Mouse (Mus musculus): Measurements from ENCODE around the gene Trim67.

The Trim67 gene

DNA sequence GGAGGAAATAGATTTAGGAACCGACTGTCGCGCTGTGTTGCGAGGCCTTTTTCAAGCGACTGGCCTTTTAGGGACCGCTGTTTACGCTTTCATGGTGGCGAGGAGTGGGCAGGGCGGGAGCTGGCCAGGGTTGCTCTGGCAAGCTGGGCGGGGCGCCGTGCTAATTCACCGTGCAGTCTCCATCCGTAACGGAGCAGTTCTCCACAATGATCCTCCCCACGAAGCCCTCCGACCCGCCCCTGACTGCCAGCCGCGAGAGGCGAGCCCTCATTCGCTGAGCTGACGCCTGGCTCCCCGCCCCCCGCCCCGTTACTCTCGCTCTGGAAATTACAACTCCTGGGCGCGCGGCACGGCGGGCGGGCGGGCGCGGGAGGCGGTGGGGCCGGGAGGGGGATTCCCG, at the start of gene Trim67:
Trim67 (plus strand) TSS at position 385 of the 400 bp plus-strand sequence.
- in situ Hi-C loops (cut with MboI, MseI) = no loop called here

DNA sequence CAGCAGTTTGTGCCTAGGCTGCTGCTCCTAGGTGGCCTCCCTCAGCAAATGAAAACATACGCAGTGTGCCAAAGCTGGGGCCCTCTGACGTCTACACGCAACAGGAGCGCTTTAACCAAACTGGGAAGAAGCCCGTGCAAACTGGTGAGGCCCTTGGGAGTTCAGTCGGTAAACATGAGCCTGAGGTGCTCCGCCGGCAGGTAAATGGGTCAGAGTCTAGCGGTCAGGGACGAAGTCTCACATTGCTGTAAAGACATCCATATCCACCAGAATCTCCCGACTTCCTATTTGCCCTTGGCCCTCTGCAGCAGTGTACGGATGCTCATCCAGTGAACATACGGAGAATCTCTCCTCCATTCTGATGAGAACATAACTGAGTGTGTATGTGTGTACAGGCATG, 46.2 kb upstream of the Trim67 start:
- in situ Hi-C loops (cut with MboI, MseI) = no loop called here

DNA sequence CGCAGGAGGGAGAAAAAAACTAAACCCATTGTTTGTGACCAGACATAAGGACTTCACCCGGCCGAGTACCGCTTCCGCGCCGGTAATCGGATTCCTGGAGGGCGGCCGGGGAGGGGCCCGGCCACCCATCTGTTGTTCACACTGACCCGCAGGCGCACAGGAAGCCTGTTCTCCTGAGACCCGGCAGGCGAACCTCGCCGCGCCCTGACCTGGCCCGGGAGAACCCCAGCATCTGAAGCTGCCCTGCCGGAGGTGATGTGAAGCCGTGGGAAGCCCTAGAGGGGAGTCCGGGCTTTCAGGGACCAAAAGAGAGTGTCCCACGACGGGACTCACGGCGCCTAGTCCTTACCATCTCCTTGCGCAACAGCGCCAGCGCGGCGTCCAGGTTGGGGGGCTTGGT, 41.7 kb upstream of the Trim67 start:
- in situ Hi-C loops (cut with MboI, MseI) = no loop called here

DNA sequence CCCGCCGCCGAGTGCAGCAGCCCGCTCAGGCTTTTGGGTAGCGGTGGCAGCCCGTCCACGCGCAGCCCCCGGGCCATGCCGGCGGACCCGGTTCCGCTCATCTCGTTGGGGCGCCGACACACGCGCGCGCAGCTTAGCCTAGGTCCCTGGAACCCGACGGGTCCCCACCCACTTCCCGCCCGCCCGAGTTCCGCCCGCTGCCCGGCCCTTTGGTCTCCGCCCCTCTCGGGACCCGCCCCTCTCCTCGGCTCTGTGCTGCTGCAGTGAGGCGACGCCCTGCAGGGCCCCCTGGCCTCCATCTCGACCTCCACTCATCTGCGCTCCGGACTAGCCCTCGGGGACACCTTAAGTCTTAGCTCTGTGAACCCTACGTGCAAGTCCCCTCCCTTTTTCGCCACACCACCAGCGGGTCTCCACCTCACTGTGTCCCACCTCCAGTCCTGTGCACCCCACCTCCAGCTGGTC, 41.2 kb upstream of the Trim67 start, which contains the start of gene Fam89a:
Fam89a (minus strand) TSS at position 124 of the 465 bp plus-strand sequence.
- in situ Hi-C loops (cut with MboI, MseI) = no loop called here

DNA sequence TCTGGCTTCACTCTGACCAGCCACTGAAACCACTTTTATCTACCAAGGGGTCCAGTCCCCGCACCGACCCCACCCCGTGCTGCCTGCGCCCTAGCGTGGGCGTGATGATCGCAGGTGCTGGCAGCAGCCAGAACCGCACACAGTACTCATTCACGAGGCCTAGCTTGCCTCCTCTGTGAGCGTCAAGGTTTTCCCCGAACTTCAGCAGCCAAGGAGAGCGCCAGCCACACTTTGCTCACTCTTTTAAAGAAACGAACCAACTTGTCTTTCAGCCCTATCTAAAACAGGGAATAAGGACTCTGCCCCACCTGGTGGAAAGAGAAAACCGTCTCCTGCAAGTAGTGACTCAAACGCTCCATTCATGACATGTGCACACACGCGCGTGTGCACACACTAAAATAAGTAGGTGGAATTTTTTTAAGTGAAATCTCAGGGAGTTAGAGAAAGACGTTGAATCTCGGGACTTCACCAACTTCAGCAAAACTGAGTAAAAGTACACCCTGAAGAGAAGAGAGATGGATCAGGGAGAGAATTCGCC, 40.5 kb upstream of the Trim67 start:
- in situ Hi-C loops (cut with MboI, MseI) = no loop called here

DNA sequence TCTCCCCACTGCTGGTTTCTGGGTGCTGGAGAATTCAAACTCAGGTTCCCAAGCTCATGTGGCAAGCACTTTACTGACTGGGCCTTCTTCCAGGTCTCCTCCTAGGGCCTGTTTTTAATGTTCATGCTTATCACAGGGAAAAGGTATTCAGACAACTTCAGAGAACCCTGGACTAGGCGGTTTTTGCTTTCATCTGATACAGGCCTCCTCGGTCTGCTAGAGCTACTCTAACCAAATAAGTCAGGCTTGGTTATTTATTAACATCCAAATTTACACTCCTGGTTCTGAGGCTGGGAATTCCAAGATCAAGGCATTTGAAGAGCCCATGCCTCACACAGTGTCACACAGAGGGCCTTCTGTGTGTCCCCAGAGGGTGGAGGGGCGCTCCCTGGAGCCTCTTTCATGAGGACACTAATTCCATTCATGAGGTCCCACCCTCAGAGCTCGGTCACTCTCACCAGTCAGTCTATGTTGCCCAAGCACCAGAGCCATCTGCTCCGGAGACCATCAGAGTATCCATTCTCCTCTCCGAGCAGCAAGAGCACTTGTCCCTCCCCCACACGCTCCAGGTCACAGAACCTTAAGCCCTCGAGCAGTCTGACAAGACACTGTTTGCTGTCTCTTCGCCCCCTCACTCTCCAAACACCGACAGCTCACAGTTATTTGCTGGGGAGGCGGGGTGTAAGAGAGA, 38.6 kb upstream of the Trim67 start:
- in situ Hi-C loops (cut with MboI, MseI) = no loop called here

DNA sequence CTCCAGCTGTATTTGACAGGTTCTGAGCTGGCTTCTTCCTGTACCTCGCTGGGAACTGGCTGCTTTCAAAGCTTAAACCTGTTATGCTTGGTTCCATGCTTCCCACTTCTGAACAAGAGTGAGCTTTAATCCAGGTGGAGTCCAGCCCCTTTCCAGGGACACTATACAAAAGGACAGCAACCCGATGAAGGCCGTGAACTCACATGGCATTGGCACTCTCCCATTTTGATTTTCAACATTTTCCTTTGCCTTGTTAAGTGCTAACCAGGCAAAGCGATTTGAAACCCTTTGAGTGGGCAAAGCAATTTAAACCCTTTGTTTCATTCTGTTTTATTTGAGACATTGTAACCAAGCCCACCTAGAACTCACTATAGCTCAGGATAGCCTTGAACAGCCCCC, 38.1 kb upstream of the Trim67 start:
- in situ Hi-C loops (cut with MboI, MseI) = no loop called here

DNA sequence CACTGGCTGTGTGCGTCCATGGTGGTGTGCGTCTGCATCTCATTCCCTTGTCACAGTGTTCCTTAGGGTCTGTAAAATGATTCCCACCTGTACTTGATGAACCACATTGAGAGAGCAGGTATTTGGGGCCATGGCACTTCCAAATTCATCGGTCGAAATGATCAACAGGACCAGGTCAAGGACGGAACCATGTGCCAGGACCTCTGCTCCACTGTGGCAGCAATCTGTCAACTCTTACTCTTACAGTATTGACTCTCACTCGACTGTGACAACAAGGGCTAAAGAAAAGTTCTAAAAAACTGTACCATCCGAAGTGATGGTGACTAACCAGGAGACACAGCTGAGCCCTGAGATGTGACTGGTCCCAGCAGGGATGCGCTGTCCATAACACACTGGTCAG, 37.4 kb upstream of the Trim67 start:
- in situ Hi-C loops (cut with MboI, MseI) = no loop called here

DNA sequence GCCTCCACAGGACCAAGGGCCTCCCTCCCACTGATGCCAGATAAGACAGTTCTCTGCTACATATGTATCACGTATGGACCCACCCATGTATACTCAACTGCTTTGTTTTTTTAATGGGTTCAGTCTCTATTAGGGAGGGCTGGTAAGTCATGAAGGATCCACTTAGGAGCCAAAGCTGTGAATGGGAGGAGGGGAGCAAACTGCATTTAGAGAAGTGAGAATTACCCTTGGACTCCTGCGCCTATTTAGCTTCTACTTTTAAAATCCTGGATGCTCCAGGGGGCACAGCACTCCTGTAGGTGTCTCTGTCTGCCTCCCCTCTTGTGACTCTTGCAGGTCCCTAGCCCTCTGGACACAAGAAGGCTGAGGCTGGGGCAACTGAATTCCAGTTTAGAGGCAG, 36.7 kb upstream of the Trim67 start:
- in situ Hi-C loops (cut with MboI, MseI) = no loop called here

DNA sequence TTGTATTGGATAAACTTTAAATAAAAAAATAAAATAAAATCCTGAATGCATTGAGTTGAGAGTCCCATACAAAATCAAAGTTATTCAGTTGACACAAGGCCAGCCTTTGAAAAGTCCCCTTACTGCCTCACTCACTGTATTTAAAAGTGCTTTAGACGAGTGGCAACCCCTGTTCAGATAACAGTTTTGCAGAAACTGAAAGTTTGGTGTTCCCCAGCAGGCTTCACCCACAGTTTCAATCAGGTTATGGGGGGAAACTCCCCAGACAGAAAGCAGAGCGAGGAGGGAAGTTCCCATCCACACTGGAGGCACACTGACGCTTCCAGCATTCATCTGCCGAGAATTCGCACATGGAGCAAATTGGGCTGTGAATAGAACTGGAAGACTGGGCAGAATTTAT, 36.3 kb upstream of the Trim67 start:
- in situ Hi-C loops (cut with MboI, MseI) = no loop called here

DNA sequence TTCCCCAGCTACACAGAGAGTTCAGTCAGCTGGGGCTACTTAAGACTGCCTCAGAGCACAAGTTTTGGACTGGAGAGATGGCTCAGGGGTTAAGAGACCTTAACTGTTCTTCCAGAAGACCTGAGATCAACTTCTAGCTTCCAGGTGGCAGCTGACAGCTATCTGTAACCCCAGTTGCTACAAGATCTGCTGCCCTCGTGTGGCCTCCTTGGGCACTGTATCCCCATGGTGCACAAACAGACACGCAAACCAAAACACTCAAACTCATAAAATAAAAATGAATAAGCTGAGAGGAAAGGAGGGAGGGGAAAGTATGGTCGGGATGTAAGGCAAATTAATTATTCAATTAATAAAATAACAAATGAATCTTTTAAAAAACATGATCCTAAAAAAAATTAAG, 34.3 kb upstream of the Trim67 start:
- in situ Hi-C loops (cut with MboI, MseI) = no loop called here

DNA sequence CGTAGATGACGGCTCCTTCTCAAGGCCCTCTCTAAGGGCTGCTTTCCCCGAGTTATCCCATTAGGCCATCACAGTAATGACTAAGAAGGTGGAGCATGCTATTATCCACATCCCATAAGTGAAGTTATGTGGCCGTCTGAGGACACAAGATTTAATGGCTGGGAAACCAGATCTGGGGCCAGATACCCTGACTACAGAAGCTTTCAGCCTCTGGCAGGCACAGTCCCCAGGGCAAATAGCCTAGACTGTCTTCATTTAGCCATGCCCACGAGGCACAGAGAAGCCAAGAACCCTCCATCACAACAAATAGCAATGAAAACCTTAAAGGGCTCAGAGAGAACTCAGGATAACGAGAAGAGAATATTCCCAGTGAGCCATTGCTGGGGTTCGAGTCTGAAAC, 29.8 kb upstream of the Trim67 start:
- in situ Hi-C loops (cut with MboI, MseI) = no loop called here

DNA sequence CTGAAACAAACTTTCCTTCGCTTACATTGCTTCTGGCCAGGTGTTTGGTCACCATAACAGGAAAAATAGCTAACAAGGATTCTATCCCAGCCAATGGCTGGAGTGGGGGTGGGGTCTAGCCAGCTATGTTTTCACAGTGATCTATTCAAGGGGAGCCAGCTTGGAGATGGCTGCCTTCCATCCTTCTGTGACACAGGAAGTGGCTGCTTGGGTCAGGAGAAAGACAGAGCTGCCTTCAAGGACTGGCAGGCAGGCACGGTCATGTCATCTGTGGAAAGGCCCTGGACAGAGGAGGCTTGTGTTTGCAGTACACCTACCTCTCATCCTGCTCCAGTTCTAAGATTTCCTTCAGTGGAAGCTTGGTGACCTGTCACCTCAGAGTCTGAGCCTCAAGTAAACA, 20.5 kb upstream of the Trim67 start:
- in situ Hi-C loops (cut with MboI, MseI) = no loop called here

DNA sequence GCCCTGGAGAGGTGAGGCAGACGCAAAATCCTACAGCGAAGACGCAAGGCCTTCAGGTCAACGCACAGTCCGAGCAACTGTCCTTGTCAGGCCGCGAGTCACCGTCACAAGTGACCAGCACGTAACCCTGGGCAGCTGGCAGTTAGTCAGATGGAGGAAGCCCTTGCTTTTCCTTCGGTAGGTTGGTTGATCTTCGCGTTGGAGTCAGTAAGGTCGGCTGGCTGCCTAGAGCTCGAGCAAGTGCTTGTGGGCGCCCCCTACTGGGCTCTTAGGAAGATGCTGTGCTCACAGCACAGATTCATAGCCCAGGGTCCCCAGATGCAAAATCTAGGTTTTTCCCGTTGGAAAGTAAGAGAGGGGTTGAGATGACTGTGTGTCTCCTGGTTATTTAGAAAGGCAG, 17.2 kb upstream of the Trim67 start:
- in situ Hi-C loops (cut with MboI, MseI) = no loop called here

DNA sequence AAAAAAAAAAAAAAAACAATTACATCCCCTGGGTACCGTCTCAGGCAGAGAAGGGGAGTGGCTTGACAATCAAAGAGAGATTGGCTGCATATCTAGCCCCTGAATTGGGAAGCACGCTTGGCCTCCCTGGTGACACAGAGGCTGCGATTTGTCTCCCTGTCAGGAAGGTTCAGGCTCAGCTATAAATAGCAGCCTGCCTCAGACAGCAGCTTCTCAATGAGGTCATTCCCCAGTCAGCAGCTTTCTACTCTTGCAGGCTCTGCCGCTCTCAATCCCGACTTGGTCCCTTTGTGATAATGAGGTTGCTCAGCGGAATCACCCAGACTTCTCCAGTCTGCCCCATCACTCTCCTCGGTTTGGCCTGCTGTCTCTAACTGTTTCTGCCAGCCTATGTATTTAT, 12.7 kb upstream of the Trim67 start:
- in situ Hi-C loops (cut with MboI, MseI) = no loop called here

DNA sequence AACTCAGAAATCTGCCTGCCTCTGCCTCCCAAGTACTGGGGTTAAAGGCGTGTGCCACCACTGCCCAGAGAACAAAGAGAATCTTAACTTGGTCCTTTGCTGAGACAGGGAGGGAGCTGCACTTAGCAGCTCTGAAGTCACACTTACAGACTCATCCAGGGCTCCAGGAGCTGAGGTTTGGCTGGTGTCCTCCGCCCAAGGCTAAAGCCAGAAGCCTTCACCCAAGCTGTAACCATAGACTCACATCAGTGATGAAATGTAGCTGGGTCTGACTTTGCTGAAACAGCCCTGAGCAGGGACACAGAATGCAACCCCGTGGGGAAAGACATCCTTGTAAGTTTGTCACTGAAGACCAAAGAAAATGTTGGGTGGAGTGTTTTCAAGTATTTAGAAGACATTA, 10.5 kb upstream of the Trim67 start:
- in situ Hi-C loops (cut with MboI, MseI) = no loop called here

DNA sequence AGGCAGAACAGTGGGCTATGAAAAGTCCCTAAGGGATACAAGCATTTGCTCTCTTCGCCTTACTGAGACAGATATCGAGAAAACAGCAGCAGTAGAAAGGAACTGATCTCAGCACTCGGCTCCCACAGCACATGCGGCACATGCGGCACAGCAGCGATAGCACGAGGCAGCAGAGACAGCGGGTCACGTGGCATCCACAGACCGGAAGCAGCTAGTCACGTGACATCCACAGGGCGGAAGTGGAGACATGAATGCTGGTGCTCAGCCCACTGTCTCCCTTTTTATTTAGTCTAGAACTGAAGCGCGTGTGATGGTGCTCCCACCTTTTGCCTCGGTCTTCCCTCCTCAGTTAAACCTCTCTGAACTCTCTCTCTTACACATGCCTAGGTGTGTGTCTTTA, 9.7 kb upstream of the Trim67 start:
- in situ Hi-C loops (cut with MboI, MseI) = no loop called here

DNA sequence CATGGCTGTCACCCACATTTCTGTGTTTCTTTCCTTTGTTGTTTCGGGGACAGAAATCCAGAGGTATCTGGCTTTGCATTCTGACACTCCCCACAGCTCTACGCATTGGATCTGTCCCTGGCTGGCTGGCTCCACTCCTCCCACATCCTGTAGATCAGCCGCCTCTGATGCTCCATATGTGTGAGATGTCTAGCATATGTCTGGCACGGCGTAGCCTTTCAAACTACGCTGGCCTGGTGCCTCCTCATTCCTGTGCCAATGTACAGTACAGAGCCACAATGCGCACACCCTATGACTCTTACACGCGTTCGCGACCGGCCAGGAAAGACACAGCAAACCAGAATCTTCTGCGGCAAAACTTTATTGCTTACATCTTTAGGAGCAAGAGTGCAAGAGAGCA, 8.3 kb upstream of the Trim67 start:
- in situ Hi-C loops (cut with MboI, MseI) = no loop called here

DNA sequence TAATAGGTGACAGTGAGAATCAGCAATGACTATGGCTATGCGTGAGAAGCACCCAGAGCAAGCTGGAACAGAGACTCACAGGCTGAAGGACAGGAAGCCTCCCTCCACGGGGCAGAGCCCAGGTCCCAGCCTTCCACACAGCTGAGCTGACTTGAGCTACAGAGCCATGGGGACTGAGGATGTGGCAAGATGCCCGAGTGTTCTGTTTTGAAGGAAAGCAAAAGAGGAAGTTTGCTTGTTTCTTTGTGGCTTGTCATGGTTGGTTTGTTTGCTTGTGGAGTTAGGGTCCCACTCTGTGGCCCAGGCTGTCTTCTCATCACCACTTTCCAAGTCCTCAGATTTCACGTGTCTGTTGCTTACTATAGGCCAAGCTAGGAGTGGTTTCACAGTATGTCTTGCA, 2.2 kb upstream of the Trim67 start:
- in situ Hi-C loops (cut with MboI, MseI) = no loop called here

DNA sequence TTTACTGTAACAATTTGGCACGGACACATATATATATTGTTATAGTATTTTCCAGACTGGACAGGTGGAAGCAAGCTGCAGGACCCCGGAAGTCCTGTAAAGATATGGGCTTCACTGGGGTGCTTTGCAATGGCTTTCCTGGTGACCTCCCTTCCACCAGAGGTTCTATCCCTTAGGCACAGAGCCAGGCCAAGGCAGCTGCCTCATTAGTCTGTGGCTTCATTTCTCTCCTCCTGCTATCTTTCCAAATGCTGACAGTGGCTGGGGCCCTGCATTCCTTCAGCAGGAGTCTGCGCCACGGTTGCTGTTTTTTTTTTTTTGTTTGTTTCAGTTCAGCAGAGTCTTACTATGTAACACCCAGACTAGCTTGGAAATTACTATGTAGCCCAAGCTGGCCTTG, 1.1 kb upstream of the Trim67 start:
- in situ Hi-C loops (cut with MboI, MseI) = no loop called here

DNA sequence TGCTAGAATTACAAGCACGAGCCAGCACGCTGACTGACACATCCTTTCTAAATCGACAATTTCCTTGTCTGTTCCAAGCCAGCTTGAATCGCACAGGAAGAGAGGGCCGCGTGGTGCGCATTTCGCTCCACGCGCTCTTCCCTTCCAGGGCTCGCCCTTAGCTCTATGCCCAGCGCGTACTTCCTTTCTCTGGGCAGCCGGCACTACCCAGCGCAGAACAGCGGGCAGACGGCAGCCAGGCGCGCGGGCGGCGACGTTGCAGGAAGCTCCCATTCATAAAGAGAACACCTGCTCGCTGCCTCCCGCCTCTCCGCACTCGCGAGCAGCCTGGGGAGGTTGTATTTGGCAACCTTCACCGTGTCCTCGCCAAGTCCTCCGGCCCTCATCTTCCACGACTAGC, 706 bp upstream of the Trim67 start:
- in situ Hi-C loops (cut with MboI, MseI) = no loop called here

DNA sequence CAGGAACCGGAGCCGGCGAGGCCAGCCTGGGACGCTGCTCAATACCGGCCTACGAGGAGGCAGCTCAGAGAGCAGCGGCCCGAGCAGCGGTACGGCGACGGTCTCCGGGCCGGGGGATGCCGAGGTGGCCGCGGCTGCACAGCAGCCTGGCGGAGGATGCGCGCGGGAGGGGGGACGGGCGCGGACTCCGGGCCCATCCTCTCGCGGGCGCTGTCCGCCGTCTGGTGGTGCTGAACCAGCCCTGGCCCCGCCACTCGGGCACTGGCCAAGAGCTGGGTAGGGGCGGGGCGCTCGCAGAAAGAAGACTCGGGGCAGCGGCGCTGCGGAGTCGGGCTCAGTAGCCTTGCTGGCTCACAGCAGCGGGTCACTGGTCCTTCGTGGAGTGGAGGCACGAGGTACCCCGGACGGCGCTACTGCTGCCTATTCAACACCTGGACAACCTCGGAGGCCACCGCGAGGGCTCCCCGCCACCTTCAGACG, 320 bp downstream of the Trim67 start:
- in situ Hi-C loops (cut with MboI, MseI) = no loop called here

DNA sequence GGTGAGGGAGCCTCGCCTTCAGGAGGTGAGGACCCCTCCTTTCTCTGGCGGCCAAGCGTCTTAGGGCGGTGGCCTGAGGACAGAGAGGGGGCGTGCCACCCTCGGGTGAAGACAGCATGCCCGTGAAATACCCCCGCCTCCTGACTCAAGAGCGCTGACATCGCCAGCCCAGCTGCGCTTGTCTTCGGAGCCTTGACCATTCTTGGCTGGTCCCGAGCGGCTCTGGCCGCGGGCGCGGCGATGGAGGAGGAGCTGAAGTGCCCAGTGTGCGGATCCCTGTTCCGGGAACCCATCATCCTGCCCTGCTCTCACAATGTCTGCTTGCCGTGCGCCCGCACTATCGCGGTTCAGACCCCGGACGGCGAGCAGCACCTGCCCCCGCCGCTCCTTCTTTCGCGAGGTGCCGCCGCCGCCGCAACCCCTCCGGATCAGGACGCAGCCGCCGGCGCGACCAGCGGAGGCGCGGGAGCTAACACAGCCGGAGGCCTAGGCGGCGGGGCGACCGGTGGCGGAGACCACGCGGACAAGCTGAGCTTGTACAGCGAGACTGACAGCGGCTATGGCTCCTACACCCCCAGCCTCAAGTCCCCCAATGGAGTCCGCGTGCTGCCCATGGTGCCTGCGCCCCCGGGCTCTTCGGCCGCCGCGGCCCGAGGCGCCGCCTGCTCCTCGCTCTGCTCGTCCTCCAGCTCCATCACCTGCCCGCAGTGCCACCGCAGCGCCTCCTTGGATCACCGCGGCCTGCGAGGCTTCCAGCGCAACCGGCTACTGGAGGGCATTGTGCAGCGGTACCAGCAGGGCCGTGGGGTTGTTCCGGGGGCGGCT, 981 bp downstream of the Trim67 start:
- in situ Hi-C loops (cut with MboI, MseI) = no loop called here

Data from regulatory T cell (primary cell).